Mouse (Mus musculus) limb, embryonic 13.5 days (tissue): ENCODE results near the gene Kif17. TPM values are rescaled to one million over a fixed set of nuclear protein-coding genes. Genes with fewer than 3 reads are reported as not detected.

ENCODE experiments used
- ATAC-seq: fragments of 200-750 bp; cut with Nextera tagmentation; 2 replicates; pipeline ENCODE4 v1.8.0; 2017; ENCODE audit warnings: low read depth, moderate number of reproducible peaks, moderate TSS enrichment; ENCODE audit not compliant: low FRiP score
- H3K27ac ChIP-seq: fragments of 300-500 bp; sonication (generic); 2 replicates; pipeline ENCODE4 v1.5.1; 2015; ENCODE audit warnings: inconsistent platforms, mild to moderate bottlenecking, moderate library complexity
- H3K27me3 ChIP-seq: fragments of 300-500 bp; sonication (generic); 2 replicates; pipeline ENCODE4 v1.6.1; 2015; ENCODE audit warnings: mild to moderate bottlenecking, inconsistent platforms
- H3K36me3 ChIP-seq: fragments of 300-500 bp; sonication (generic); 2 replicates; pipeline ENCODE4 v1.6.1; 2015; ENCODE audit warnings: inconsistent platforms, mild to moderate bottlenecking, moderate library complexity
- H3K4me1 ChIP-seq: fragments of 300-500 bp; sonication (generic); 2 replicates; pipeline ENCODE4 v1.6.1; 2015; ENCODE audit warnings: inconsistent platforms
- H3K4me2 ChIP-seq: fragments of 300-500 bp; sonication (generic); replicated peaks from 2 replicates; pipeline ENCODE4 v1.6.1; 2015; ENCODE audit warnings: inconsistent platforms, mild to moderate bottlenecking, moderate library complexity
- H3K4me3 ChIP-seq: fragments of 300-500 bp; sonication (generic); 2 replicates; pipeline ENCODE4 v1.5.1; 2015; ENCODE audit warnings: moderate library complexity, mild to moderate bottlenecking, inconsistent platforms
- H3K9ac ChIP-seq: fragments of 300-500 bp; sonication (generic); 2 replicates; pipeline ENCODE4 v1.6.1; 2015; ENCODE audit warnings: mild to moderate bottlenecking, inconsistent platforms
- H3K9me3 ChIP-seq: fragments of 300-500 bp; sonication (generic); 2 replicates; pipeline ENCODE4 v1.6.1; 2016; ENCODE audit warnings: inconsistent platforms
- WGBS: fragments of 180-500 bp; shearing (Covaris S2); methylation state at CpG from one replicate; pipeline ENCODE4 v1.1.7; 2015; 5-methylcytosine and 5-hydroxymethylcytosine counted together
- polyA plus RNA-seq: library from polyadenylated mRNA; unstranded; fragments of >200 nt; fragmentation: Nextera tagmentation; extraction: Ambion mirVana; gene quantifications from 2 replicates; pipeline ENCODE4 v1.2.1, GENCODE M21; 2015

The Kif17 gene
- polyA plus RNA-seq, 1 experiment from 2014 or later, result 1.2 TPM

DNA sequence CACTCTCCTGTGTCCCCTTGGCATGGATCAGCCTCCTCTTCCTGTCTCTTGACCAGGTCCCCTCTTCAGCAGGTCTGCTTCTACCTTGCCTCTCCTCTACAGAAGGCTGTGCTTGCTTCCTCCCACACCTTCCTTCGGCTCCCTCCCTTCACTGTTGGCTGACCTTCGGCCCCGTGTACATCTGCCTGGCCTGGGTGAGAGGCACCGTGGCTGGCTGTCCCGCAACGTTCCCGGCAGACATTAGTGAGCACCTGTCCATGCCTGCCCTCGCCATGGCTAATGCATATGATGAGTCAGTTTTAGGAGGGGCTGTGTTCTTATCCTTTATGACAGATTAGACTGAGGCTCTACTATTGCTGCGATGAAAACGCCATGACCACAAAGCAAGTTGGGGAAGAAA is 17.6 kb downstream of the Kif17 start:
- Histone ChIP-seq H3K27ac (no peak overlapping the region), H3K9me3 (peaks cover 4% of the 10 kb centered on the region; the same call in 1 of the 2 replicates), H3K36me3 (no peaks in the 10 kb centered on the region), H3K4me2 (no peak overlapping the region), H3K27me3 (peaks cover 21% of the 10 kb centered on the region), H3K4me1 (peaks cover 2% of the 10 kb centered on the region; the same call in 1 of the 2 replicates), H3K9ac (no peak overlapping the region), H3K4me3 (no peak overlapping the region)
- ATAC-seq, result no peak
- 85% methylated on average over 10 of the region's 10 CpGs for WGBS

GRCm38 (mm10) chr4:138272011-138272997 is 22.1 kb downstream of the Kif17 start:
- Histone ChIP-seq H3K4me3 (no peak overlapping the region), H3K27me3 (no peaks in the 10 kb centered on the region), H3K4me2 (no peak overlapping the region), H3K36me3 (no peaks in the 10 kb centered on the region), H3K4me1 (no peaks in the 10 kb centered on the region), H3K9ac (no peak overlapping the region), H3K9me3 (peaks cover under 1% of the 10 kb centered on the region; the same call in 1 of the 2 replicates), H3K27ac (no peak overlapping the region)
- peak; percentile 44; the same call in 1 of the 2 replicates for ATAC-seq
- WGBS, result 61% methylated on average over 14 of the region's 14 CpGs

- H3K4me3 ChIP-seq, result no peak overlapping the region
- no peaks in the 10 kb centered on the region for H3K4me1 ChIP-seq
- no peak for ATAC-seq
- no peak overlapping the region for H3K27ac ChIP-seq
- H3K36me3 ChIP-seq, result no peaks in the 10 kb centered on the region
- H3K27me3 ChIP-seq, result 0 out of 2 replicates have a peak, but pooled peaks cover 4% of the 10 kb centered on the region
- no peaks in the 10 kb centered on the region for H3K9me3 ChIP-seq
- no peak overlapping the region for H3K4me2 ChIP-seq
- 66% methylated on average over 7 of the region's 7 CpGs for WGBS
- no peak overlapping the region for H3K9ac ChIP-seq
Measured at GRCm38 (mm10) chr4:138278346-138278745, 28.1 kb downstream of the Kif17 start.

GRCm38 (mm10) chr4:138282834-138283233 is 32.6 kb downstream of the Kif17 start:
- Histone ChIP-seq H3K4me3 (no peak overlapping the region), H3K9me3 (no peaks in the 10 kb centered on the region), H3K27me3 (no peaks in the 10 kb centered on the region), H3K4me1 (no peaks in the 10 kb centered on the region), H3K27ac (no peak overlapping the region), H3K36me3 (no peaks in the 10 kb centered on the region), H3K9ac (no peak overlapping the region), H3K4me2 (no peak overlapping the region)
- 31% methylated on average over 4 of the region's 4 CpGs for WGBS
- no peak; the same call in 1 of the 2 replicates for ATAC-seq

DNA sequence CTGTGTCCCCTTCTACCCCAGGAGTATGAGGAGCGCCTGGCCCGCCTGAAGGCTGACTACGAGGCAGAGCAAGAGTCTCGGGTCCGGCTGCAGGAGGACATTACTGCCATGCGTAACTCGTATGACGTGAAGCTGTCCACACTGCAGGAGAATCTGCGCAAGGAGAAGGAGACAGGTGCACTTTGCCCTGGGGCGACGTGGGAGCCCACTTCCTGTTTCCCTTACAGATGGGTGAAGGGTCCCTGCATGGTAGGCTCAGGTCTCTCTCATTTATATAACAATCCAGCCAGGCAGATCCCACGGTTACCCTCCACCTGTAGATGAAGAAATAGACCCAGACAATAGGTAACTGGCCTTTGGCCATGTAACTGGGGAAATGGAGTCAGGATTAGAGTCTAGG is 36.2 kb downstream of the Kif17 start:
- no peak overlapping the region for H3K4me2 ChIP-seq
- no peak overlapping the region for H3K9ac ChIP-seq
- no peak overlapping the region for H3K27ac ChIP-seq
- 0 out of 2 replicates have a peak, but pooled peaks cover 4% of the 10 kb centered on the region for H3K27me3 ChIP-seq
- no peak overlapping the region for H3K4me3 ChIP-seq
- no peak for ATAC-seq
- no peaks in the 10 kb centered on the region for H3K36me3 ChIP-seq
- 87% methylated on average over 12 of the region's 12 CpGs for WGBS
- H3K4me1 ChIP-seq, result no peaks in the 10 kb centered on the region
- no peaks in the 10 kb centered on the region for H3K9me3 ChIP-seq

DNA sequence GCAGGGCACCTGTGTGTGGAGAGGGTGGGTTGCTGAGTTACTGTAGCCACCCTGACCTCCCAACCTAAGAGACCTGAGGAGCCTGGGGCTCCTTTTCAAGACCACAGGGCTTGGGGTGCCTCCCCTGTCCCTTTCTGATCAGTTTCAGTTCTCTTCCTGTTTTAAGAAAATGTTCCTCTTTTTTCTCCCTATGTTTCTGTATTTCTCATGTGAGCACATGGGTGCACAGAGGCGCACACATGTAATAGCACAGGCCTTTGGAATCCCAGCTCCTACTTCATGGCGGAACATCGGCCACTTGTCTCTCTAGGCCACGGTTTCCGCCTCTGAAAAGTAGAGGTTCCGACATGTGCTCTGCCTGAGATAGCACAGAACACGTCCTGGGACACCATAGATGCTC is 38.5 kb downstream of the Kif17 start:
- no peak overlapping the region for H3K9ac ChIP-seq
- no peaks in the 10 kb centered on the region for H3K4me1 ChIP-seq
- H3K4me2 ChIP-seq, result no peak overlapping the region
- no peak overlapping the region for H3K27ac ChIP-seq
- 0 out of 2 replicates have a peak, but pooled peaks cover 4% of the 10 kb centered on the region for H3K27me3 ChIP-seq
- no peaks in the 10 kb centered on the region for H3K36me3 ChIP-seq
- no peaks in the 10 kb centered on the region for H3K9me3 ChIP-seq
- H3K4me3 ChIP-seq, result no peak overlapping the region
- 83% methylated on average over 7 of the region's 7 CpGs for WGBS
- no peak for ATAC-seq

DNA sequence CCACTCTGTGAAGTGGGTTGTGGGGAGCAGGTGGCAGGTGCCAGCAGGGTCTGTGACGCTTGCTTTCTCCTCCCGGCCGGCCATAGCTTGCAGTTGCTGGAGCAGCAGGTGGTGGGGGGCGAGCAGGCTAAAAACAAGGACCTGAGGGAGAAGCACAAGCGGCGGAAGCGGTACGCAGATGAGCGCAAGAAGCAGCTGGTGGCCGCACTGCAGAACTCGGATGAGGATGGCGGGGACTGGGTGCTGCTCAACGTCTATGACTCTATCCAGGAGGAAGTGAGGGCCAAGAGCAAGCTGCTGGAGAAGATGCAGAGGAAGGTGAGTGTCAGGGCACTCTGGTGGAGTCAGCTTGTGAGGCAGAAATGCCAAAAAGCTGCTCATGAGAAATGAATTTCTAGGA is 41.8 kb downstream of the Kif17 start:
- no peak overlapping the region for H3K4me2 ChIP-seq
- H3K27ac ChIP-seq, result no peak overlapping the region
- H3K9ac ChIP-seq, result no peak overlapping the region
- 87% methylated on average over 13 of the region's 13 CpGs for WGBS
- H3K27me3 ChIP-seq, result 0 out of 2 replicates have a peak, but pooled peaks cover 4% of the 10 kb centered on the region
- no peak overlapping the region for H3K4me3 ChIP-seq
- H3K9me3 ChIP-seq, result no peaks in the 10 kb centered on the region
- no peaks in the 10 kb centered on the region for H3K4me1 ChIP-seq
- no peaks in the 10 kb centered on the region for H3K36me3 ChIP-seq
- ATAC-seq, result no peak

- Histone ChIP-seq H3K27ac (no peak overlapping the region), H3K4me1 (no peaks in the 10 kb centered on the region), H3K9ac (no peak overlapping the region), H3K9me3 (no peaks in the 10 kb centered on the region), H3K4me2 (no peak overlapping the region), H3K27me3 (no peaks in the 10 kb centered on the region), H3K4me3 (no peak overlapping the region), H3K36me3 (no peaks in the 10 kb centered on the region)
- ATAC-seq, result no peak
- WGBS, result 81% methylated on average over 18 of the region's 18 CpGs
Measured at GRCm38 (mm10) chr4:138293261-138293948, 43.2 kb downstream of the Kif17 start.

- 84% methylated on average over 11 of the region's 14 CpGs for WGBS
- ATAC-seq, result no peak
- no peaks in the 10 kb centered on the region for H3K9me3 ChIP-seq
- H3K27ac ChIP-seq, result no peak overlapping the region
- no peak overlapping the region for H3K9ac ChIP-seq
- H3K4me3 ChIP-seq, result no peak overlapping the region
- H3K27me3 ChIP-seq, result no peaks in the 10 kb centered on the region
- no peaks in the 10 kb centered on the region for H3K4me1 ChIP-seq
- H3K36me3 ChIP-seq, result no peaks in the 10 kb centered on the region
- H3K4me2 ChIP-seq, result no peak overlapping the region
Measured at GRCm38 (mm10) chr4:138293949-138294550, 43.8 kb downstream of the Kif17 start.

GRCm38 (mm10) chr4:138301271-138301780 is 51.1 kb downstream of the Kif17 start:
- Histone ChIP-seq H3K9me3 (no peaks in the 10 kb centered on the region; the same call in 1 of the 2 replicates), H3K4me2 (no peak overlapping the region), H3K4me3 (no peak overlapping the region), H3K4me1 (peaks cover 20% of the 10 kb centered on the region), H3K27ac (no peak overlapping the region), H3K9ac (no peak overlapping the region), H3K27me3 (no peaks in the 10 kb centered on the region), H3K36me3 (no peaks in the 10 kb centered on the region; the same call in 1 of the 2 replicates)
- ATAC-seq, result no peak
- WGBS, result 90% methylated on average over 10 of the region's 10 CpGs

DNA sequence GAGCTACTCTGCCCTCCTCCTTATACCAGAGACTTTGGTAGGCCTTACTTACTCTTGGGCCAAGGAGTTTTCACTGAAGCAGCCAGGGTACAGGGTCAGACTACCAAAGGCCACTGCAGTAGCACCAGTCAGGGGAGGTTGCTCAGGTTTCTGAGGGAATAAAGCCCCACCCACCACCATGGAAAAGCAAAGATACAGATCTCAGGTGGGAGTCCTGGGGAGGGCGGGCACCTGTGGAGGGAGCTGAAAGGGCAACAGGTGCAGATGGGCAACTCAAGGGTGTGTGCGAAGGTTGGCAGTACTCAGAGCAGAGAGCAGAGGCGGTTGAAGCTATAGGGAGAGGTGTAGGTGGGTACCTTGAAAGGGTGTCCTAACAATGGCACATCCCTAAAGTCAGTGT is 52.8 kb downstream of the Kif17 start:
- Histone ChIP-seq H3K4me2 (peak overlapping the region; percentile 90), H3K36me3 (peaks cover 12% of the 10 kb centered on the region), H3K9ac (no peak overlapping the region), H3K27ac (no peak overlapping the region), H3K9me3 (no peaks in the 10 kb centered on the region; the same call in 1 of the 2 replicates), H3K4me1 (peaks cover 22% of the 10 kb centered on the region), H3K27me3 (no peaks in the 10 kb centered on the region), H3K4me3 (no peak overlapping the region)
- no peak for ATAC-seq
- 89% methylated on average over 3 of the region's 3 CpGs for WGBS
